ENCODE assay signal across 12 mouse cellular contexts in genomic region chr6:34717651-34718050, GRCm38 (mm10).
DNase-seq lines count a peak whose midpoint lies in the region; ATAC-seq lines count a peak whose summit lies in the region.
"Had no signal": no experiment of that assay in that cellular context is flagged by ENCODE, and none has a peak within 500 bp of the region (broad histone marks: within the 10 kb centered on the region; RNA-seq: fewer than 3 reads in every experiment).

No protein-coding gene starts in this region.

- no peaks in the 10 kb centered on the region for H3K27me3 ChIP-seq in heart, embryonic 13.5 days (replicated peaks)
- H3K27me3 ChIP-seq in liver, embryonic 12.5 days (replicated peaks) = no peaks in the 10 kb centered on the region
- H3K27me3 ChIP-seq in liver, embryonic 11.5 days (replicated peaks; ENCODE audit: control insufficient read depth, insufficient read depth, low read length) = no peaks in the 10 kb centered on the region
- no peaks in the 10 kb centered on the region for H3K27me3 ChIP-seq in embryonic facial prominence, embryonic 12.5 days
- H3K27me3 ChIP-seq in stomach, embryonic 16.5 days (ENCODE audit: control insufficient read depth, insufficient read depth, low read length) = no peaks in the 10 kb centered on the region
- H3K27me3 ChIP-seq: hindbrain, embryonic 13.5 days had no signal

- H3K4me3 ChIP-seq in heart, embryonic 13.5 days = no peak overlapping the region
- H3K4me3 ChIP-seq in liver, embryonic 12.5 days = no peak overlapping the region
- no peak overlapping the region for H3K4me3 ChIP-seq in liver, embryonic 11.5 days (ENCODE audit: low read depth, low read length)
- no peak overlapping the region for H3K4me3 ChIP-seq in embryonic facial prominence, embryonic 12.5 days
- H3K4me3 ChIP-seq in stomach, embryonic 16.5 days (replicated peaks; ENCODE audit: low read length) = no peak overlapping the region
- H3K4me3 ChIP-seq: hindbrain, embryonic 13.5 days had no signal

- intact Hi-C loops in heart, postnatal 36 days (cut with DNase I) = loop anchor here (2.0 kb wide), 1 partner anchor 29 kb away; no protein-coding TSS in a partner anchor

- no peak for DNase-seq in heart, postnatal 36 days
- no peak for DNase-seq in liver, embryonic 11.5 days (ENCODE audit: low spot score)
- no peak for DNase-seq in frontal cortex, postnatal 36 days (ENCODE audit: low spot score in 2 of 2)
- DNase-seq: cerebellum, adult 8-10 months; kidney, adult 8-10 months; left cerebral cortex, postnatal 4 days; right cerebral cortex, adult 18-20 months had no signal

- H3K36me3 ChIP-seq in heart, embryonic 13.5 days = peaks cover 10% of the 10 kb centered on the region; the same call in 1 of the 2 replicates
- H3K36me3 ChIP-seq in liver, embryonic 12.5 days = no peaks in the 10 kb centered on the region
- H3K36me3 ChIP-seq in liver, embryonic 11.5 days (ENCODE audit: control insufficient read depth, insufficient read depth, low read length) = no peaks in the 10 kb centered on the region
- H3K36me3 ChIP-seq in embryonic facial prominence, embryonic 12.5 days = 0 out of 2 replicates have a peak, but pooled peaks cover 6% of the 10 kb centered on the region
- H3K36me3 ChIP-seq in stomach, embryonic 16.5 days (ENCODE audit: control insufficient read depth, insufficient read depth, low read length) = no peaks in the 10 kb centered on the region
- H3K36me3 ChIP-seq: hindbrain, embryonic 13.5 days had no signal

- peaks cover 97% of the 10 kb centered on the region for H3K4me1 ChIP-seq in heart, embryonic 13.5 days
- peaks cover 33% of the 10 kb centered on the region for H3K4me1 ChIP-seq in liver, embryonic 12.5 days
- peaks cover 30% of the 10 kb centered on the region for H3K4me1 ChIP-seq in liver, embryonic 11.5 days (replicated peaks; ENCODE audit: control insufficient read depth, insufficient read depth, low read length)
- H3K4me1 ChIP-seq in embryonic facial prominence, embryonic 12.5 days = peaks cover 62% of the 10 kb centered on the region
- H3K4me1 ChIP-seq in stomach, embryonic 16.5 days (ENCODE audit: control insufficient read depth, insufficient read depth, low read length) = peaks cover 8% of the 10 kb centered on the region; the same call in 1 of the 2 replicates

- no peak overlapping the region for H3K4me2 ChIP-seq in heart, embryonic 13.5 days
- H3K4me2 ChIP-seq in liver, embryonic 12.5 days = no peak overlapping the region
- no peak overlapping the region for H3K4me2 ChIP-seq in liver, embryonic 11.5 days
- H3K4me2 ChIP-seq in embryonic facial prominence, embryonic 12.5 days (replicated peaks) = no peak overlapping the region
- no peak overlapping the region for H3K4me2 ChIP-seq in stomach, embryonic 16.5 days (ENCODE audit: low read depth, low read length)
- H3K4me2 ChIP-seq: hindbrain, embryonic 13.5 days had no signal

- peak overlapping the region; percentile 88 for H3K27ac ChIP-seq in heart, embryonic 13.5 days (replicated peaks)
- peak overlapping the region; percentile 17; the same call in 1 of the 2 replicates for H3K27ac ChIP-seq in liver, embryonic 12.5 days
- H3K27ac ChIP-seq in liver, embryonic 11.5 days (ENCODE audit: low read depth, low read length) = no peak overlapping the region
- H3K27ac ChIP-seq in embryonic facial prominence, embryonic 12.5 days = 0 out of 2 replicates have a peak overlapping the region, but pooled peaks have one; percentile 13
- H3K27ac ChIP-seq in stomach, embryonic 16.5 days (ENCODE audit: low read length) = 0 out of 2 replicates have a peak overlapping the region, but pooled peaks have one; percentile 6
- H3K27ac ChIP-seq: hindbrain, embryonic 13.5 days had no signal

- H3K9ac ChIP-seq in heart, embryonic 13.5 days = peak overlapping the region; percentile 56; the same call in 1 of the 2 replicates
- H3K9ac ChIP-seq in liver, embryonic 12.5 days = no peak overlapping the region
- no peak overlapping the region for H3K9ac ChIP-seq in liver, embryonic 11.5 days (ENCODE audit: low read depth, low read length)
- no peak overlapping the region for H3K9ac ChIP-seq in embryonic facial prominence, embryonic 12.5 days
- H3K9ac ChIP-seq in stomach, embryonic 16.5 days (ENCODE audit: low read length) = no peak overlapping the region
- H3K9ac ChIP-seq: hindbrain, embryonic 13.5 days had no signal

- 51% methylated on average over 4 of the region's 4 CpGs for WGBS in heart, embryonic 13.5 days
- WGBS in liver, embryonic 12.5 days (ENCODE audit: insufficient replicate concordance) = 67% methylated on average over 4 of the region's 4 CpGs
- 65% methylated on average over 4 of the region's 4 CpGs for WGBS in liver, embryonic 11.5 days
- 58% methylated on average over 4 of the region's 4 CpGs for WGBS in embryonic facial prominence, embryonic 12.5 days
- WGBS in stomach, embryonic 16.5 days = 74% methylated on average over 4 of the region's 4 CpGs

- H3K9me3 ChIP-seq in heart, embryonic 13.5 days = no peaks in the 10 kb centered on the region
- H3K9me3 ChIP-seq in liver, embryonic 12.5 days (replicated peaks) = no peaks in the 10 kb centered on the region
- no peaks in the 10 kb centered on the region for H3K9me3 ChIP-seq in liver, embryonic 11.5 days (ENCODE audit: control insufficient read depth, low read length)
- no peaks in the 10 kb centered on the region for H3K9me3 ChIP-seq in embryonic facial prominence, embryonic 12.5 days
- no peaks in the 10 kb centered on the region for H3K9me3 ChIP-seq in stomach, embryonic 16.5 days (replicated peaks; ENCODE audit: control insufficient read depth, low read length)
- H3K9me3 ChIP-seq: hindbrain, embryonic 13.5 days had no signal

- ATAC-seq in heart, embryonic 13.5 days (ENCODE audit: extremely low read depth, insufficient number of reproducible peaks, low FRiP score, low TSS enrichment) = no peak
- ATAC-seq in liver, embryonic 12.5 days = no peak
- no peak for ATAC-seq in liver, embryonic 11.5 days (replicated peaks; ENCODE audit: low FRiP score)
- no peak for ATAC-seq in embryonic facial prominence, embryonic 12.5 days (ENCODE audit: insufficient number of reproducible peaks, insufficient read depth, low FRiP score, low TSS enrichment)
- no peak for ATAC-seq in stomach, embryonic 16.5 days (ENCODE audit: insufficient read depth, low FRiP score)
